Mouse (Mus musculus) testis, adult 2 months (tissue): ENCODE results near the gene Rint1.

Source experiments
- CTCF ChIP-seq: fragments of 200-500 bp; IDR thresholded peaks from 2 replicates; pipeline ENCODE4 v1.5.1; 2012; ENCODE audit warnings: low read depth, mild to moderate bottlenecking, inconsistent platforms, low read length, moderate library complexity; ENCODE audit not compliant: control insufficient read depth, insufficient read depth, insufficient replicate concordance
- POLR2A ChIP-seq: fragments of 200-500 bp; IDR thresholded peaks from 2 replicates; pipeline ENCODE4 v1.6.1; 2012; ENCODE audit warnings: low read depth, mild to moderate bottlenecking, inconsistent platforms, low read length, moderate library complexity; ENCODE audit not compliant: control insufficient read depth

DNA sequence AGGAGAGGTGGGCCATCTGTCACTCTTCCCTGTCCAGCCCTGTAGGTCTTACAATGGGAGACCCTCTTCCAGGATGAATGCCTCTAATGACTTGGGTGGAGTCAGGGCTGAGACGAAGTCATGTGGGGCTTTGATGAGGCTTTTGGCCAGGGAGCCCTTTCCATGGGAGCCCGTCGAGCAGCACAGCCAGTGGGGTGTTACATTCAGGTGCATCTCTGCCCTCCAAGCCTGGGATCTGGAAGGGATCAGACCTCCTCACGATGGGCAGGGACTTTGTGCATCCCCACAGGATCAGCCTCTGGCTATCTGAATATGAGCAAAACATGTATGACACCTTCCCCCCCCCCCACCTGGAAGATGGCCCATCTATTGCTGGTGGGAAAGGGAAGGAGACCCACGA lies 72.4 kb downstream of the Rint1 start:
- TF ChIP-seq CTCF (no peak), POLR2A (no peak)
